Mouse (Mus musculus) limb, embryonic 13.5 days (tissue): ENCODE measurements around the gene Tmem26. TPM values are rescaled to one million over a fixed set of nuclear protein-coding genes. Genes with fewer than 3 reads are reported as not detected.
A peak's percentile ranks its signal among the peaks of the same experiment; 100 is the strongest.

Experiments used
- ATAC-seq: fragments of 200-750 bp; cut with Nextera tagmentation; 2 replicates; pipeline ENCODE4 v1.8.0; 2017; ENCODE audit warnings: low read depth, moderate number of reproducible peaks, moderate TSS enrichment; ENCODE audit not compliant: low FRiP score
- H3K27ac ChIP-seq: fragments of 300-500 bp; sonication (generic); 2 replicates; pipeline ENCODE4 v1.5.1; 2015; ENCODE audit warnings: inconsistent platforms, mild to moderate bottlenecking, moderate library complexity
- H3K27me3 ChIP-seq: fragments of 300-500 bp; sonication (generic); 2 replicates; pipeline ENCODE4 v1.6.1; 2015; ENCODE audit warnings: mild to moderate bottlenecking, inconsistent platforms
- H3K36me3 ChIP-seq: fragments of 300-500 bp; sonication (generic); 2 replicates; pipeline ENCODE4 v1.6.1; 2015; ENCODE audit warnings: inconsistent platforms, mild to moderate bottlenecking, moderate library complexity
- H3K4me1 ChIP-seq: fragments of 300-500 bp; sonication (generic); 2 replicates; pipeline ENCODE4 v1.6.1; 2015; ENCODE audit warnings: inconsistent platforms
- H3K4me2 ChIP-seq: fragments of 300-500 bp; sonication (generic); replicated peaks from 2 replicates; pipeline ENCODE4 v1.6.1; 2015; ENCODE audit warnings: inconsistent platforms, mild to moderate bottlenecking, moderate library complexity
- H3K4me3 ChIP-seq: fragments of 300-500 bp; sonication (generic); 2 replicates; pipeline ENCODE4 v1.5.1; 2015; ENCODE audit warnings: moderate library complexity, mild to moderate bottlenecking, inconsistent platforms
- H3K9ac ChIP-seq: fragments of 300-500 bp; sonication (generic); 2 replicates; pipeline ENCODE4 v1.6.1; 2015; ENCODE audit warnings: mild to moderate bottlenecking, inconsistent platforms
- H3K9me3 ChIP-seq: fragments of 300-500 bp; sonication (generic); 2 replicates; pipeline ENCODE4 v1.6.1; 2016; ENCODE audit warnings: inconsistent platforms
- WGBS: fragments of 180-500 bp; shearing (Covaris S2); methylation state at CpG from one replicate; pipeline ENCODE4 v1.1.7; 2015; 5-methylcytosine and 5-hydroxymethylcytosine counted together
- polyA plus RNA-seq: library from polyadenylated mRNA; unstranded; fragments of >200 nt; fragmentation: Nextera tagmentation; extraction: Ambion mirVana; gene quantifications from 2 replicates; pipeline ENCODE4 v1.2.1, GENCODE M21; 2015

The Tmem26 gene
- polyA plus RNA-seq, 1 experiment from 2014 or later = 58.6 TPM

GRCm38 (mm10) chr10:68759789-68760188 lies 36.3 kb downstream of the Tmem26 start:
- Histone ChIP-seq H3K9me3 (no peaks in the 10 kb centered on the region), H3K27ac (no peak overlapping the region; the same call in 1 of the 2 replicates), H3K4me3 (no peak overlapping the region), H3K9ac (no peak overlapping the region), H3K4me2 (no peak overlapping the region), H3K4me1 (peaks cover 11% of the 10 kb centered on the region), H3K36me3 (no peaks in the 10 kb centered on the region), H3K27me3 (no peaks in the 10 kb centered on the region)
- WGBS = 32% methylated on average over 7 of the region's 7 CpGs
- ATAC-seq = 0 out of 2 replicates have a peak, but pooled peaks have one; percentile 36

GRCm38 (mm10) chr10:68781067-68781868 lies 57.8 kb downstream of the Tmem26 start:
- ATAC-seq = no peak
- peaks cover 10% of the 10 kb centered on the region for H3K36me3 ChIP-seq
- WGBS = 70% methylated on average over 9 of the region's 9 CpGs
- H3K27ac ChIP-seq = peak overlapping the region; percentile 35; the same call in 1 of the 2 replicates
- no peaks in the 10 kb centered on the region for H3K9me3 ChIP-seq
- H3K4me3 ChIP-seq = no peak overlapping the region
- peaks cover 20% of the 10 kb centered on the region for H3K4me1 ChIP-seq
- H3K27me3 ChIP-seq = no peaks in the 10 kb centered on the region
- H3K4me2 ChIP-seq = no peak overlapping the region
- no peak overlapping the region for H3K9ac ChIP-seq

GRCm38 (mm10) chr10:68782724-68783123 lies 59.3 kb downstream of the Tmem26 start:
- Histone ChIP-seq H3K27ac (0 out of 2 replicates have a peak overlapping the region, but pooled peaks have one; percentile 35), H3K4me1 (peaks cover 17% of the 10 kb centered on the region), H3K4me3 (no peak overlapping the region), H3K27me3 (no peaks in the 10 kb centered on the region), H3K9ac (no peak overlapping the region), H3K4me2 (no peak overlapping the region), H3K36me3 (peaks cover 10% of the 10 kb centered on the region), H3K9me3 (no peaks in the 10 kb centered on the region)
- ATAC-seq = no peak; the same call in 1 of the 2 replicates
- 30% methylated on average over 6 of the region's 6 CpGs for WGBS

- Histone ChIP-seq H3K4me2 (no peak overlapping the region), H3K4me1 (peaks cover 17% of the 10 kb centered on the region), H3K27ac (no peak overlapping the region), H3K9ac (no peak overlapping the region), H3K36me3 (peaks cover 2% of the 10 kb centered on the region), H3K4me3 (no peak overlapping the region), H3K9me3 (no peaks in the 10 kb centered on the region), H3K27me3 (no peaks in the 10 kb centered on the region)
- WGBS = 68% methylated on average over 2 of the region's 2 CpGs
- ATAC-seq = no peak
Observed at GRCm38 (mm10) chr10:68783856-68784255, 60.4 kb downstream of the Tmem26 start.

- Histone ChIP-seq H3K27ac (no peak overlapping the region), H3K4me2 (no peak overlapping the region), H3K9me3 (no peaks in the 10 kb centered on the region), H3K4me1 (peaks cover 15% of the 10 kb centered on the region), H3K36me3 (no peaks in the 10 kb centered on the region; the same call in 1 of the 2 replicates), H3K27me3 (no peaks in the 10 kb centered on the region), H3K9ac (no peak overlapping the region), H3K4me3 (no peak overlapping the region)
- ATAC-seq = no peak
- WGBS = 78% methylated on average over 1 of the region's 1 CpGs
Observed at GRCm38 (mm10) chr10:68784463-68784862, 61.0 kb downstream of the Tmem26 start.

GRCm38 (mm10) chr10:68795466-68795865 lies 72.0 kb downstream of the Tmem26 start:
- peaks cover 16% of the 10 kb centered on the region for H3K4me1 ChIP-seq
- no peak for ATAC-seq
- no peak overlapping the region for H3K4me2 ChIP-seq
- 23% methylated on average over 3 of the region's 3 CpGs for WGBS
- H3K4me3 ChIP-seq = no peak overlapping the region
- no peaks in the 10 kb centered on the region for H3K27me3 ChIP-seq
- no peak overlapping the region for H3K9ac ChIP-seq
- no peaks in the 10 kb centered on the region for H3K36me3 ChIP-seq
- H3K27ac ChIP-seq = no peak overlapping the region
- H3K9me3 ChIP-seq = no peaks in the 10 kb centered on the region

GRCm38 (mm10) chr10:68799883-68800282 lies 76.4 kb downstream of the Tmem26 start:
- H3K27me3 ChIP-seq = no peaks in the 10 kb centered on the region
- 44% methylated on average over 7 of the region's 7 CpGs for WGBS
- H3K36me3 ChIP-seq = no peaks in the 10 kb centered on the region
- peaks cover 22% of the 10 kb centered on the region for H3K4me1 ChIP-seq
- no peak overlapping the region for H3K9ac ChIP-seq
- no peak overlapping the region for H3K27ac ChIP-seq
- no peaks in the 10 kb centered on the region for H3K9me3 ChIP-seq
- H3K4me2 ChIP-seq = peak overlapping the region; percentile 28; the same call in 1 of the 2 replicates
- no peak; the same call in 1 of the 2 replicates for ATAC-seq
- no peak overlapping the region for H3K4me3 ChIP-seq

GRCm38 (mm10) chr10:68800339-68800738 lies 76.9 kb downstream of the Tmem26 start:
- Histone ChIP-seq H3K27ac (no peak overlapping the region), H3K36me3 (no peaks in the 10 kb centered on the region), H3K4me2 (peak overlapping the region; percentile 38), H3K27me3 (no peaks in the 10 kb centered on the region), H3K9ac (no peak overlapping the region), H3K4me3 (no peak overlapping the region), H3K4me1 (peaks cover 17% of the 10 kb centered on the region), H3K9me3 (no peaks in the 10 kb centered on the region)
- 46% methylated on average over 7 of the region's 7 CpGs for WGBS
- ATAC-seq = peak; percentile 61

- no peak overlapping the region for H3K9ac ChIP-seq
- no peaks in the 10 kb centered on the region for H3K36me3 ChIP-seq
- no peak for ATAC-seq
- 62% methylated on average over 1 of the region's 1 CpGs for WGBS
- H3K4me3 ChIP-seq = no peak overlapping the region
- no peaks in the 10 kb centered on the region for H3K9me3 ChIP-seq
- H3K27ac ChIP-seq = no peak overlapping the region
- no peaks in the 10 kb centered on the region for H3K27me3 ChIP-seq
- no peaks in the 10 kb centered on the region for H3K4me1 ChIP-seq
- H3K4me2 ChIP-seq = no peak overlapping the region
Observed at GRCm38 (mm10) chr10:68806328-68806727, 82.9 kb downstream of the Tmem26 start.

GRCm38 (mm10) chr10:68810958-68811357 lies 87.5 kb downstream of the Tmem26 start:
- no peaks in the 10 kb centered on the region for H3K4me1 ChIP-seq
- WGBS = 58% methylated on average over 5 of the region's 5 CpGs
- peaks cover 3% of the 10 kb centered on the region; the same call in 1 of the 2 replicates for H3K9me3 ChIP-seq
- no peaks in the 10 kb centered on the region for H3K27me3 ChIP-seq
- no peak overlapping the region for H3K27ac ChIP-seq
- no peaks in the 10 kb centered on the region for H3K36me3 ChIP-seq
- 0 out of 2 replicates have a peak, but pooled peaks have one; percentile 24 for ATAC-seq
- no peak overlapping the region for H3K4me3 ChIP-seq
- no peak overlapping the region for H3K4me2 ChIP-seq
- no peak overlapping the region for H3K9ac ChIP-seq

- peaks cover 3% of the 10 kb centered on the region; the same call in 1 of the 2 replicates for H3K9me3 ChIP-seq
- H3K9ac ChIP-seq = no peak overlapping the region
- no peaks in the 10 kb centered on the region for H3K4me1 ChIP-seq
- H3K4me3 ChIP-seq = no peak overlapping the region
- ATAC-seq = no peak
- H3K4me2 ChIP-seq = no peak overlapping the region
- 89% methylated on average over 12 of the region's 12 CpGs for WGBS
- no peaks in the 10 kb centered on the region for H3K27me3 ChIP-seq
- no peaks in the 10 kb centered on the region for H3K36me3 ChIP-seq
- no peak overlapping the region for H3K27ac ChIP-seq
Observed at GRCm38 (mm10) chr10:68812699-68813098, 89.3 kb downstream of the Tmem26 start.

- WGBS = 27% methylated on average over 4 of the region's 4 CpGs
- Histone ChIP-seq H3K27me3 (no peaks in the 10 kb centered on the region), H3K4me3 (no peak overlapping the region), H3K27ac (no peak overlapping the region), H3K9ac (no peak overlapping the region), H3K4me2 (no peak overlapping the region), H3K4me1 (peaks cover 8% of the 10 kb centered on the region; the same call in 1 of the 2 replicates), H3K36me3 (no peaks in the 10 kb centered on the region), H3K9me3 (no peaks in the 10 kb centered on the region)
- ATAC-seq = no peak
Observed at GRCm38 (mm10) chr10:68817281-68817680, 93.8 kb downstream of the Tmem26 start.
